Mouse (Mus musculus): ENCODE measurements around the gene Rp2. TPM values are rescaled to one million over a fixed set of nuclear protein-coding genes. Genes with fewer than 3 reads are reported as not detected.
A peak's percentile ranks its signal among the peaks of the same experiment; 100 is the strongest.

The Rp2 gene
- total RNA-seq, 2 experiments from 2014 or later, result 13.3 to 13.9 TPM

DNA sequence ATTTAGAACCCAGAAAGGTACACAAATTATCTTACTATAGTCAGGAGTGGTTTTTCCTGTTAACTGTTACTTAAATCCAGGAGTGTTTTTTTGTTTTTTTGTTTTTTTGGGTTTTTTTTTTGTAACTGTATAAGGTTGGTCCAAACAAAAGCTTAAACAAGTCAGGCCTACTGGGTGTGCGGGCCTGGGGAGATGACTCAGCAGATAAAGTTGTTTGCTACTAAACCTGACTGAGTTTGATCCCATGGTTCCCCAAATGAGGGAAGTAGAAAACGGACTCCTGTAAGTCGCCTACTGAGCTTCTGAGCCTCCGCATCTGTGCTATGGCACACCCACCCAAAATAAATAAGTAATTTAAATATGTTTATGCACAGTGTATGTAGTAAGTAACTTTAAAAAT is 55.3 kb downstream of the Rp2 start:
- DNase-seq, result no peak
- intact Hi-C loops (cut with DNase I), result no loop called here

- intact Hi-C loops (cut with DNase I), result loop anchor here (5.0 kb wide), 1 partner anchor 63 kb away; the partner anchor contains the start of gene Rp2
- peak; percentile 78 to 84 for DNase-seq
These were observed 61.0 kb downstream of the Rp2 start, which contains the start of gene Jade3 for GRCm38 (mm10) chrX:20425140-20425838. Jade3 (plus strand) TSS chrX:20425688.

- intact Hi-C loops (cut with DNase I), result loop anchor here (5.0 kb wide), 1 partner anchor 64 kb away; the partner anchor contains the start of gene Rp2
- peak; percentile 45 to 49 for DNase-seq
These were observed 61.7 kb downstream of the Rp2 start for GRCm38 (mm10) chrX:20425839-20426449.

Other genes starting within 250 kb of the Rp2 start
- 10 to 100 TPM in 1 of 2 experiments, 1 to 10 TPM in 1; 9.4 to 11.2 TPM for gene Slc9a7, start 72.7 kb upstream of the Rp2 start, total RNA-seq (2021)
- 1 to 10 TPM; 3.4 to 4.1 TPM for gene Jade3, start 61.2 kb downstream of the Rp2 start, total RNA-seq (2021)
- gene Rgn, start 185.3 kb downstream of the Rp2 start, total RNA-seq (2021), result 1 to 10 TPM in 1 of 2 experiments, under 1 TPM in 1; 0.89 to 1.2 TPM